Mouse (Mus musculus) myocyte (in vitro differentiated cells): Measurements from ENCODE around the gene Lamc2.

ENCODE experiments used
- MAX ChIP-seq: IDR thresholded peaks from one replicate; pipeline ENCODE4 v1.6.1; 2011; ENCODE audit warnings: low read depth, mild to moderate bottlenecking, control low read depth
- POLR2A ChIP-seq: IDR thresholded peaks from one replicate; pipeline ENCODE4 v1.6.1; 2011; ENCODE audit warnings: low read depth, mild to moderate bottlenecking, control low read depth, moderate library complexity; ENCODE audit not compliant: insufficient read length
- POLR2AphosphoS2 ChIP-seq: IDR thresholded peaks from one replicate; pipeline ENCODE4 v1.6.1; 2011; ENCODE audit warnings: low read depth, control low read depth; ENCODE audit not compliant: insufficient read length

- TF ChIP-seq POLR2AphosphoS2 (no peak), POLR2A (no peak), MAX (no peak)
These were observed 59.5 kb downstream of the Lamc2 start for GRCm38 (mm10) chr1:153126491-153127381.
